Mouse (Mus musculus): ENCODE measurements at regions not wholly inside any gene's neighbourhood (a gene's known extent, or its start where the extent isn't known, plus 50 kb on each side); places are given as distances from the start of the nearest gene placed in this dataset.

GRCm38 (mm10) chr1:187536263-187536662, 72.3 kb upstream of the Esrrg start:
- ChIA-PET POLR2A (no interaction called here), CTCF (no interaction called here)

GRCm38 (mm10) chr1:187556718-187557117, 51.9 kb upstream of the Esrrg start:
- ChIA-PET CTCF (no interaction called here), POLR2A (interaction anchor here in 1 of 4 experiments (0.6 kb wide), 1 partner anchor 725 kb away, joined by 7 read pairs; no protein-coding TSS in a partner anchor)

Measured in embryonic stem cell, embryonic (primary cell).